Mouse (Mus musculus): Measurements from ENCODE around the gene Gm49369.
"Not testable (repeated sequence)": the region's sequence is repeated elsewhere in the genome, so short reads cannot be mapped to it uniquely, and the experiment has no call there.

DNA sequence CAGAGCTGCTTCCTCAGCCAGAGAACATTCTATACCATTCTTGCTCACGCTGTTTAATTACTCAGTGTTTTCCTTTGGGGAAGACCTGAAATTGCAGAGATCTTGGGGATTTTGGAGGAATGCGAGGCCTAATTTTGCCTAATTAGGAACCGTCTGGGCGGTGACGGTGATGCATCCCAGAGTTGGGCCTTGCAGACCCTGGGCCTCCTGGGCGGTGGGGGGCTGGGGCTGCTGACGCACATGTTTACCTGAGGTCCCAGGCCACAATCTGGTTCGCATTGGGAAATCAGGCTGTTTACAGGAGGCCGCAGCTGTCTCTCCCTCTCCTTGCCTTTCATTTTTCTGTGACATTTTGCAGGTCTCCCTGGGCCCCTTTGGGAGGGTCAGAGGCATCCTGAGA, 49.7 kb downstream of the Gm49369 start:
- TF ChIP-seq POLR2A (IDR thresholded peaks at IDR 0.05; ENCODE audit: insufficient read depth, low read length); EP300 (IDR thresholded peaks at IDR 0.05; ENCODE audit: insufficient read depth, low read depth, low read length): not testable (repeated sequence)
